Mouse (Mus musculus) neural tube, embryonic 12.5 days (tissue): ENCODE measurements around the gene Rad50. TPM values are rescaled to one million over a fixed set of nuclear protein-coding genes. Genes with fewer than 3 reads are reported as not detected.

ENCODE experiments used
- ATAC-seq: fragments of 200-750 bp; cut with Nextera tagmentation; 2 replicates; pipeline ENCODE4 v1.8.0; 2017; ENCODE audit warnings: low read depth, mild to moderate bottlenecking, moderate TSS enrichment, moderate library complexity; ENCODE audit not compliant: low FRiP score
- H3K27ac ChIP-seq: fragments of 300-500 bp; sonication (generic); 2 replicates; pipeline ENCODE4 v1.5.1; 2016
- H3K27me3 ChIP-seq: fragments of 300-500 bp; sonication (generic); replicated peaks from 2 replicates; pipeline ENCODE4 v1.6.1; 2016; ENCODE audit warnings: mild to moderate bottlenecking
- H3K36me3 ChIP-seq: fragments of 300-500 bp; sonication (generic); 2 replicates; pipeline ENCODE4 v1.6.1; 2016; ENCODE audit warnings: mild to moderate bottlenecking
- H3K4me1 ChIP-seq: fragments of 300-500 bp; sonication (generic); 2 replicates; pipeline ENCODE4 v1.6.1; 2016
- H3K4me2 ChIP-seq: fragments of 300-500 bp; sonication (generic); replicated peaks from 2 replicates; pipeline ENCODE4 v1.6.1; 2016; ENCODE audit warnings: mild to moderate bottlenecking
- H3K4me3 ChIP-seq: fragments of 300-500 bp; sonication (generic); 2 replicates; pipeline ENCODE4 v1.5.1; 2016
- H3K9ac ChIP-seq: fragments of 300-500 bp; sonication (generic); 2 replicates; pipeline ENCODE4 v1.6.1; 2016; ENCODE audit warnings: mild to moderate bottlenecking
- H3K9me3 ChIP-seq: fragments of 300-500 bp; sonication (generic); 2 replicates; pipeline ENCODE4 v1.6.1; 2016; ENCODE audit warnings: mild to moderate bottlenecking
- WGBS: fragments of 180-500 bp; shearing (Covaris S2); methylation state at CpG from one replicate; pipeline ENCODE4 v1.1.7; 2016; 5-methylcytosine and 5-hydroxymethylcytosine counted together
- polyA plus RNA-seq: library from polyadenylated mRNA; unstranded; fragments of >200 nt; fragmentation: Nextera tagmentation; extraction: Ambion mirVana; gene quantifications from 2 replicates; pipeline ENCODE4 v1.2.1, GENCODE M21; 2016

Gene Rad50
- polyA plus RNA-seq, 1 experiment from 2014 or later = 18.2 TPM

GRCm38 (mm10) chr11:53682994-53683530 lies 24.1 kb downstream of the Rad50 start:
- WGBS = 93% methylated on average over 9 of the region's 9 CpGs
- H3K9ac ChIP-seq = no peak overlapping the region
- no peak for ATAC-seq
- no peak overlapping the region for H3K4me2 ChIP-seq
- no peaks in the 10 kb centered on the region for H3K27me3 ChIP-seq
- H3K27ac ChIP-seq = no peak overlapping the region
- no peak overlapping the region for H3K4me3 ChIP-seq
- H3K36me3 ChIP-seq = peaks cover 24% of the 10 kb centered on the region
- H3K4me1 ChIP-seq = no peaks in the 10 kb centered on the region
- H3K9me3 ChIP-seq = no peaks in the 10 kb centered on the region

DNA sequence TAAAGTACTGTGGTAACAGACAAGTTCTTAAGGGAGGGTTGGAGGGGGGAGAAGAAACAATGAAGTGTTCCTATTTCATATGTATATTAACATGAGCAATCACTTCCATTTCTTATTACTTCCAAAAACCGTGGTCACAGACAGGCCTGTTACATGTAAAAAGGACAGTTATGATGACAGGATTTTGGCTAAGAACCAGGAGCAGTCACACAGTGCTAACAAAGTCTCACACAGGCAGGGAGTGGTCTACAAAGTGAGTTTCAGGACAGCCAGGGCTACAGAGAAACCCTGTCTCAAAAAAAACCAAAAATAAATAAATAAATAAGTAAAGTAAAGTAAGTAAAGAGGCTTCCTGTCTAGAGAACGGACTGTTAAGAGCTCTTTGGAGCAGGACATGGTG lies 24.9 kb downstream of the Rad50 start:
- Histone ChIP-seq H3K27ac (no peak overlapping the region), H3K9me3 (no peaks in the 10 kb centered on the region), H3K4me1 (no peaks in the 10 kb centered on the region), H3K4me3 (no peak overlapping the region), H3K27me3 (no peaks in the 10 kb centered on the region), H3K9ac (no peak overlapping the region), H3K4me2 (no peak overlapping the region), H3K36me3 (peaks cover 24% of the 10 kb centered on the region)
- WGBS = 93% methylated on average over 2 of the region's 2 CpGs
- no peak for ATAC-seq

GRCm38 (mm10) chr11:53681686-53682085 lies 25.4 kb downstream of the Rad50 start:
- Histone ChIP-seq H3K4me1 (no peaks in the 10 kb centered on the region), H3K27ac (no peak overlapping the region), H3K9ac (no peak overlapping the region), H3K9me3 (no peaks in the 10 kb centered on the region), H3K4me3 (no peak overlapping the region), H3K4me2 (no peak overlapping the region), H3K36me3 (peaks cover 21% of the 10 kb centered on the region), H3K27me3 (no peaks in the 10 kb centered on the region)
- ATAC-seq = no peak
- 95% methylated on average over 2 of the region's 2 CpGs for WGBS

GRCm38 (mm10) chr11:53680141-53680540 lies 27.0 kb downstream of the Rad50 start:
- Histone ChIP-seq H3K9me3 (no peaks in the 10 kb centered on the region), H3K4me1 (no peaks in the 10 kb centered on the region), H3K4me3 (no peak overlapping the region), H3K36me3 (peaks cover 28% of the 10 kb centered on the region), H3K27me3 (no peaks in the 10 kb centered on the region), H3K9ac (no peak overlapping the region), H3K27ac (no peak overlapping the region), H3K4me2 (no peak overlapping the region)
- WGBS = 87% methylated on average over 4 of the region's 4 CpGs
- no peak for ATAC-seq

GRCm38 (mm10) chr11:53671414-53671813 lies 35.7 kb downstream of the Rad50 start:
- ATAC-seq = no peak
- no peak overlapping the region for H3K9ac ChIP-seq
- H3K27me3 ChIP-seq = no peaks in the 10 kb centered on the region
- no peaks in the 10 kb centered on the region for H3K9me3 ChIP-seq
- H3K4me3 ChIP-seq = no peak overlapping the region
- 97% methylated on average over 4 of the region's 4 CpGs for WGBS
- no peak overlapping the region for H3K4me2 ChIP-seq
- H3K27ac ChIP-seq = no peak overlapping the region
- H3K36me3 ChIP-seq = peaks cover 39% of the 10 kb centered on the region
- H3K4me1 ChIP-seq = no peaks in the 10 kb centered on the region

DNA sequence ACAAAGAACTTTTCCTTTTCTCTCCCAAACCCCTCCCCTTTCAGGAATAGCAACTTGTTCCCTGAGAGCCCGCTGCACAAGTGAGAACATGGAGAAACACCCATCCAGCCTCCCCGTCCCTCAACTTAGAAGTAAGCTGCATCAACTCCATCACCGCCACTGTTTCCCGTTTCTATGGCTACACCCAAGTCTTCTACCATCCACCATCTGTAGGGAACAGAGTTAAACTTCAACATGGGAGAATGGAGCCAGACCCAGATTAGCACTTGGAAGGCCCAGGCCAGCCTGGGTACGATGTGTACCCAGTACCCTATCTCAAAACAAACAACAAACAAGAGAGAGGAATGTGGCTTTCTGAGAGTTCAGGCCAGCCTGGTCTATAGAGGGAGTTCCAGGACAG lies 43.0 kb downstream of the Rad50 start:
- no peak overlapping the region for H3K4me2 ChIP-seq
- peaks cover 22% of the 10 kb centered on the region for H3K36me3 ChIP-seq
- H3K4me1 ChIP-seq = no peaks in the 10 kb centered on the region
- no peak overlapping the region for H3K27ac ChIP-seq
- H3K27me3 ChIP-seq = no peaks in the 10 kb centered on the region
- no peak for ATAC-seq
- no peaks in the 10 kb centered on the region for H3K9me3 ChIP-seq
- 81% methylated on average over 5 of the region's 5 CpGs for WGBS
- no peak overlapping the region for H3K9ac ChIP-seq
- no peak overlapping the region for H3K4me3 ChIP-seq

DNA sequence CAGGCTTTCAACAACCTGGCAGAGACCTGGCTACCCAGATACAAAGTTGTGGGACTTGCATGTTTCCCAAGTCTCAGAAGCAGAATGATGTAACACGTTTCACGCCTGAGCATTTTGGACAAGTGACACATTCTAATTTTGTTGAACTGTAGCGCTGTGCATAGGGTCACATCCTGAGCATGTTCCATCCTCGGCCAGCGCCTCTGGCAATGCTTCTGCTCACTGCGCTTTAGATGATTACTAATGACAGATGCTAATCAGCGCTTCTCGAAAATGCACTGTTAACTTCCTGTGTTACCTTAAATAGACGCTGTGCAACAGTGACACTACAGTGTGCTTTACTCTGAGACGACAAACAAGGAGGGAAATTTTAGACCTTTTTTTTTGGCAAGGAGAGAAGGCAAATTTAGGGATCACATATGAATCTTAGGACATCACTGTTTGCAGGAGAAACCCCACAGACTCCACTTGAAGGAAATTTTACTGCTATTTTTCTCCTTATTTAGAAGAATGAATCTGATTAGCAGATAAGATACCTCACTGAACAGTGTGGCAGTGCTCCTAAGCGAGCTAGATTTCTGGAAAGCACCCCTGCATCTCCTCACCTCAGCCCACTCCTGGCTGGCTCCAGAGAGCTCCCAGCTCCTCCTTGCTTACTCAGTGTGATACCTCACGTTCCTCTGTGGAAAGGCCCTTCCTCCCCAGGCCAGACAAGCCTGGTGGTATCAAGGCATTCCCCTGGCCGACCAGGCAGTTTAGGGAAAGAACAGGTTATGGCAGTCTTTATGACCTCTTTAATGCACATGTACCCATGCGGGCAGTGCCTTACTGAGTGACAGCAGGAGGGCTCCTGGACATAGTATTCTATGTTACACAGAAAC lies 44.1 kb downstream of the Rad50 start:
- Histone ChIP-seq H3K4me2 (no peak overlapping the region), H3K9ac (no peak overlapping the region), H3K4me1 (no peaks in the 10 kb centered on the region), H3K27me3 (no peaks in the 10 kb centered on the region), H3K27ac (no peak overlapping the region), H3K36me3 (peaks cover 15% of the 10 kb centered on the region), H3K4me3 (no peak overlapping the region), H3K9me3 (no peaks in the 10 kb centered on the region)
- no peak for ATAC-seq
- WGBS = 84% methylated on average over 14 of the region's 14 CpGs

- H3K4me3 ChIP-seq = no peak overlapping the region
- H3K27ac ChIP-seq = no peak overlapping the region
- 0 out of 2 replicates have a peak, but pooled peaks cover 8% of the 10 kb centered on the region for H3K36me3 ChIP-seq
- no peak overlapping the region for H3K4me2 ChIP-seq
- no peak overlapping the region for H3K9ac ChIP-seq
- no peaks in the 10 kb centered on the region for H3K4me1 ChIP-seq
- H3K9me3 ChIP-seq = no peaks in the 10 kb centered on the region
- H3K27me3 ChIP-seq = no peaks in the 10 kb centered on the region
- WGBS = 89% methylated on average over 6 of the region's 6 CpGs
- no peak for ATAC-seq
These were observed 49.3 kb downstream of the Rad50 start for GRCm38 (mm10) chr11:53657828-53658227.

DNA sequence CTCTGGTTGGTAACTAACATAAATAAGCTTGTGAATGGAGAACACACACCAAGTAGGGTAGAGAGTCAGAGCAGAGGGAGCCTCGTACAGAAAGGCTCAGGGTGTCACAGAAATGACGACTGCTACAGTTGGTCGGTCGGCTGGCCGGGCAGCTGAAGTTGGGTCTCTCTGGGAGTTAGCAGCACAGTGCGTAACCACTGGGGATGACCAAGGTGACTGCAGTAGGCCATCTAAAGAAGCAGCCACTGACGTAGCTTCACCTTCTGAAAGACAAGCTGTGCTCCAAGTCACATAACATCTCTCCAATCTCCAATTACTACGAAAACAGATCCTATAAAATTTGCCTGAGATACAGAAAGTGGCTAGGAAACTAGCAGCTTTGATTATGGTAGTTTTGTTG lies 49.7 kb downstream of the Rad50 start:
- no peaks in the 10 kb centered on the region for H3K9me3 ChIP-seq
- 0 out of 2 replicates have a peak, but pooled peaks cover 8% of the 10 kb centered on the region for H3K36me3 ChIP-seq
- no peaks in the 10 kb centered on the region for H3K4me1 ChIP-seq
- H3K4me2 ChIP-seq = no peak overlapping the region
- H3K9ac ChIP-seq = no peak overlapping the region
- no peak overlapping the region for H3K27ac ChIP-seq
- 90% methylated on average over 8 of the region's 8 CpGs for WGBS
- H3K4me3 ChIP-seq = no peak overlapping the region
- ATAC-seq = no peak
- no peaks in the 10 kb centered on the region for H3K27me3 ChIP-seq

- H3K36me3 ChIP-seq = peaks cover 10% of the 10 kb centered on the region; the same call in 1 of the 2 replicates
- no peak for ATAC-seq
- no peak overlapping the region for H3K27ac ChIP-seq
- no peak overlapping the region for H3K4me2 ChIP-seq
- 95% methylated on average over 9 of the region's 9 CpGs for WGBS
- H3K9ac ChIP-seq = no peak overlapping the region
- no peaks in the 10 kb centered on the region for H3K9me3 ChIP-seq
- H3K4me1 ChIP-seq = no peaks in the 10 kb centered on the region
- no peaks in the 10 kb centered on the region for H3K27me3 ChIP-seq
- H3K4me3 ChIP-seq = no peak overlapping the region
These were observed 50.4 kb downstream of the Rad50 start for GRCm38 (mm10) chr11:53656558-53657202.

DNA sequence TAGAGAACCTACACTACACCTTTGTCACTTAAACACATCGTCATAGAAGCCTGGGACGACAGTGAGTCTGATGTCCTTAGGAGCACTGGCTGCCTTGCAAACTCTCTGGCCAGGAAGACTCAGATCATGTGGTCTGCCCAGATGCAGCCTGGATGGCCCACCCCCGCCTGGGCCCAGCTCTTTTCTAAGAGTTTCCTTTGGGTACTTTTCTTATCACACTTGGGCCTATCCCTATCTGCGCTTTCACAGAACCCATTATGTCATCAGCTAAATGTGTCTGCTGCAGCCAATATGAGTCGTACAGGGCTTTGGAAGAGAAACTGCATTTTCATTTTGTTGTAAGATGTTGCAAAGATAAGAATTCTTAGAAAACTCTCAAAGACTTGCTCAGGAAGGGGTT lies 52.1 kb downstream of the Rad50 start:
- 92% methylated on average over 5 of the region's 5 CpGs for WGBS
- no peaks in the 10 kb centered on the region for H3K27me3 ChIP-seq
- ATAC-seq = no peak

GRCm38 (mm10) chr11:53652427-53652826 lies 54.7 kb downstream of the Rad50 start:
- Histone ChIP-seq H3K9ac (no peak overlapping the region), H3K4me3 (no peak overlapping the region), H3K36me3 (peaks cover 26% of the 10 kb centered on the region), H3K4me1 (no peaks in the 10 kb centered on the region), H3K27me3 (no peaks in the 10 kb centered on the region), H3K9me3 (no peaks in the 10 kb centered on the region), H3K27ac (no peak overlapping the region), H3K4me2 (no peak overlapping the region)
- no peak for ATAC-seq
- WGBS = 93% methylated on average over 2 of the region's 2 CpGs

More for the DNA sequence above, 52.1 kb downstream of the Rad50 start:
- H3K9me3 ChIP-seq = no peaks in the 10 kb centered on the region
- no peak overlapping the region for H3K4me2 ChIP-seq
- no peak overlapping the region for H3K27ac ChIP-seq
- no peak overlapping the region for H3K9ac ChIP-seq
- H3K4me1 ChIP-seq = no peaks in the 10 kb centered on the region
- H3K4me3 ChIP-seq = no peak overlapping the region
- peaks cover 21% of the 10 kb centered on the region for H3K36me3 ChIP-seq
